In genomic region chr17:13519409-13520201, GRCm38 (mm10) we compare ENCODE assay signal across 5 mouse cellular contexts.
DNase-seq lines count a peak whose midpoint lies in the region; ATAC-seq and TF ChIP-seq lines count a peak whose summit lies in the region.
"Not testable (repeated sequence)": the region's sequence is repeated elsewhere in the genome, so short reads cannot be mapped to it uniquely, and the experiment has no call there.

No protein-coding gene starts in this region.

- DNase-seq in limb, embryonic 11.5 days (ENCODE audit: low spot score) = peak; percentile 19
- peak; percentile 5 for DNase-seq in yolk sac, embryonic 10.5 days (ENCODE audit: low spot score)

- H3K9ac ChIP-seq in intestine, embryonic 15.5 days; intestine, postnatal 0 days (ENCODE audit: low read depth, low read length); limb, embryonic 11.5 days (ENCODE audit: low read length): not testable (repeated sequence)

- H3K27ac ChIP-seq in intestine, embryonic 15.5 days; limb, embryonic 11.5 days (replicated peaks; ENCODE audit: low read depth, low read length): not testable (repeated sequence)
- peak overlapping the region; percentile 68 for H3K27ac ChIP-seq in intestine, postnatal 0 days (ENCODE audit: low read depth, low read length)
- H3K27ac ChIP-seq in small intestine, adult 2 months (ENCODE audit: insufficient read depth, low read depth, low read length) = peak overlapping the region; percentile 47

- H3K36me3 ChIP-seq in intestine, embryonic 15.5 days; intestine, postnatal 0 days (ENCODE audit: control insufficient read depth, insufficient read depth); limb, embryonic 11.5 days (ENCODE audit: control insufficient read depth, insufficient read depth, low read length); small intestine, adult 2 months (ENCODE audit: control insufficient read depth, insufficient read depth, low read length): not testable (repeated sequence)

- not testable (repeated sequence) for H3K4me3 ChIP-seq in intestine, embryonic 15.5 days (replicated peaks); intestine, postnatal 0 days (ENCODE audit: low read depth, low read length); limb, embryonic 11.5 days (ENCODE audit: low read depth, low read length); small intestine, adult 2 months (ENCODE audit: low read depth, low read length)

- TF ChIP-seq CTCF in intestine, postnatal 0 days (IDR thresholded peaks at IDR 0.05; ENCODE audit: low read depth); small intestine, adult 2 months (IDR thresholded peaks at IDR 0.05; ENCODE audit: extremely low read depth, insufficient read length, insufficient replicate concordance, low read depth, low read length): not testable (repeated sequence)

- not testable (repeated sequence) for H3K4me2 ChIP-seq in intestine, embryonic 15.5 days (replicated peaks); intestine, postnatal 0 days (replicated peaks; ENCODE audit: low read depth); limb, embryonic 11.5 days (ENCODE audit: low read depth, severe bottlenecking)

- WGBS in intestine, embryonic 15.5 days = 72% methylated on average over 3 of the region's 5 CpGs
- WGBS in intestine, postnatal 0 days = 62% methylated on average over 4 of the region's 5 CpGs
- WGBS in limb, embryonic 11.5 days = 84% methylated on average over 5 of the region's 5 CpGs
- WGBS in small intestine, adult 2 months = 58% methylated on average over 4 of the region's 5 CpGs

- TF ChIP-seq POLR2A in small intestine, adult 2 months (IDR thresholded peaks at IDR 0.05; ENCODE audit: low read depth, low read length) = not testable (repeated sequence)

- H3K4me1 ChIP-seq in intestine, embryonic 15.5 days (replicated peaks); intestine, postnatal 0 days (replicated peaks; ENCODE audit: control insufficient read depth, insufficient read depth, low read length); limb, embryonic 11.5 days (ENCODE audit: control insufficient read depth, insufficient read depth, low read length); small intestine, adult 2 months (ENCODE audit: control insufficient read depth, insufficient read depth, insufficient read length, low read length): not testable (repeated sequence)

- H3K9me3 ChIP-seq in intestine, embryonic 15.5 days; intestine, postnatal 0 days (ENCODE audit: control insufficient read depth); limb, embryonic 11.5 days (ENCODE audit: control insufficient read depth, low read length): not testable (repeated sequence)

- ATAC-seq in intestine, embryonic 15.5 days = peak; percentile 97
- ATAC-seq in intestine, postnatal 0 days = peak; percentile 99
- ATAC-seq in limb, embryonic 11.5 days (ENCODE audit: insufficient number of reproducible peaks, low FRiP score, low TSS enrichment, low read depth) = not testable (repeated sequence)

- not testable (repeated sequence) for H3K27me3 ChIP-seq in intestine, embryonic 15.5 days (replicated peaks); intestine, postnatal 0 days (replicated peaks; ENCODE audit: control insufficient read depth, insufficient read depth, low read length); limb, embryonic 11.5 days (ENCODE audit: control insufficient read depth, insufficient read depth, low read length); small intestine, adult 2 months (ENCODE audit: control insufficient read depth, insufficient read depth, low read length)
